Mouse (Mus musculus) cortical plate, adult 2 months (tissue): Measurements from ENCODE around the gene Dab2ip.

ENCODE experiments used
- CTCF ChIP-seq: fragments of 200-500 bp; IDR thresholded peaks from 2 replicates; pipeline ENCODE4 v1.5.1; 2011; ENCODE audit warnings: mild to moderate bottlenecking, control low read depth, low read length; ENCODE audit not compliant: insufficient read depth; ENCODE audit errors: extremely low read depth
- POLR2A ChIP-seq: fragments of 200-500 bp; IDR thresholded peaks from 2 replicates; pipeline ENCODE4 v1.6.1; 2011; ENCODE audit warnings: mild to moderate bottlenecking, low read length, control low read depth; ENCODE audit not compliant: insufficient read depth; ENCODE audit errors: extremely low read depth

DNA sequence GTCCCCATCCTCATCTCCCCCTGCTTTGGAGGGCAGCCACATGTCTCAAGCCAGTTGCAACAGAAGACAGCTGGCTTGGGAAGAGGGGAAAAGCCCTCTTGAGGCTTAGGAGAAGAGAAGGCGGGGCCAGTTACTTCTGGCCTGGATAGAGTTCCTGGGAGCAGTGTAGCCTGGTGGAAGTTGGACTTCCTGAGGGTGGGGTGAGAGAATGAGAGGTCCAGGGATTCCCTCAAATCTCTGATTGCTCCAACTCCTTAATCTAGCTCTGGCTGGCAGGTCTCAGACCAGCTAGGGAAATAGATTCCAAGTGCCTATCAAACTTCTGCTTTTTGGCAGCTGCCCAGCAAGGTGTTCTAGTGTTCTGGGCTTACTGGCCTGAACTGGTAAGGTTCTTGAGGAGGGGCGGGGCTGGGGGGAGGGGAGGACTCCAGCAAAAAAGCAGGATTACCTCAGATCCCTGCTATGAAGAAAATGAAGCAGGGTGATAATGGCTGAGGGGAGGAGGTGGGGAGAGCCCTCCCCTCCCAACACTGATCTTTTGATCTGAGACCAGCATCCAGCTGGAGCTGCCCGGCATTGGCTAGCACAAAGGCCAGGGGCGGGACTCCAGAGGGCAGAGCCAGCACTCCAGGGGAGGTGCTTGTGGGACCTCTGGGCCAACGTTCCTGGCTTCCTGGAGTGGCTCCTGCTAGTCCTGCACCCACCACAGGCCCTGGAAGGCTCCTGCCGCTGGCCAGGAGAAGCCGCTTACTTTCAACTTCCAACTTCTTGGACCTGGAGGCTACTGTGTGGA is 133.4 kb downstream of the Dab2ip start:
- TF ChIP-seq CTCF (no peak), POLR2A (no peak)
